Mouse (Mus musculus): ENCODE measurements around the gene Ociad2. TPM values are rescaled to one million over a fixed set of nuclear protein-coding genes. Genes with fewer than 3 reads are reported as not detected.

Gene Ociad2
- total RNA-seq, 2 experiments from 2014 or later: 122 to 128 TPM

- intact Hi-C loops (cut with DNase I): no loop called here
- DNase-seq (ENCODE audit: low spot score in 2 of 2): no peak
Measured at GRCm38 (mm10) chr5:73274941-73275340, 65.9 kb downstream of the Ociad2 start.

- no peak for DNase-seq (ENCODE audit: low spot score in 2 of 2)
Measured at GRCm38 (mm10) chr5:73273171-73273570, 67.7 kb downstream of the Ociad2 start.

More at GRCm38 (mm10) chr5:73273171-73273570, 67.7 kb downstream of the Ociad2 start:
- intact Hi-C loops (cut with DNase I): no loop called here

Other genes starting within 250 kb of the Ociad2 start
- 10 to 100 TPM; 45.8 to 56.7 TPM for gene Fryl, start 84.4 kb downstream of the Ociad2 start, total RNA-seq (2021)
- 100 to 1,000 TPM; 475 TPM for gene Ociad1, start 48.2 kb downstream of the Ociad2 start, total RNA-seq (2021)
- gene Cwh43, start 65.0 kb upstream of the Ociad2 start, total RNA-seq (2021): 1 to 10 TPM; 1.9 to 2.2 TPM
- 100 to 1,000 TPM; 118 to 122 TPM for gene Dcun1d4, start 140.0 kb upstream of the Ociad2 start, total RNA-seq (2021)